Mouse (Mus musculus): ENCODE data around the gene 2610507B11Rik. TPM values are rescaled to one million over a fixed set of nuclear protein-coding genes. Genes with fewer than 3 reads are reported as not detected.

The 2610507B11Rik gene
- total RNA-seq, 4 experiments from 2014 or later, result 211 to 289 (median 233) TPM

GRCm38 (mm10) chr11:78337040-78337439 is 75.5 kb downstream of the 2610507B11Rik start:
- DNase-seq (ENCODE audit: low spot score in 2 of 2), result peak in 1 of 2 experiments; percentile 49

Other genes with a start within 250 kb of the 2610507B11Rik start
- gene Dhrs13, start 229.5 kb upstream of the 2610507B11Rik start, total RNA-seq (2022), result under 1 TPM; 0.63 to 0.99 (median 0.79) TPM
- gene Flot2, start 223.8 kb upstream of the 2610507B11Rik start, total RNA-seq (2022), result 10 to 100 TPM; 43.7 to 49.7 (median 48.6) TPM
- 10 to 100 TPM; 20.5 to 22.9 (median 22.6) TPM for gene Eral1, start 181.4 kb upstream of the 2610507B11Rik start, total RNA-seq (2022)
- 1 to 10 TPM; 5.6 to 7.8 (median 7.3) TPM for gene Fam222b, start 167.1 kb upstream of the 2610507B11Rik start, total RNA-seq (2022)
- 1 to 10 TPM; 2.9 to 3.5 (median 3.2) TPM for gene Traf4, start 96.2 kb upstream of the 2610507B11Rik start, total RNA-seq (2022)
- gene Nek8, start 85.1 kb upstream of the 2610507B11Rik start, total RNA-seq (2022), result under 1 TPM; 0.19 to 0.73 (median 0.50) TPM
- 1 to 10 TPM in 1 of 4 experiments, under 1 TPM in 3; 0.56 to 1.7 (median 0.64) TPM for gene Tlcd1, start 85.0 kb upstream of the 2610507B11Rik start, total RNA-seq (2022)
- 100 to 1,000 TPM; 671 to 835 (median 744) TPM for gene Rpl23a, start 78.2 kb upstream of the 2610507B11Rik start, total RNA-seq (2022)
- gene Rab34, start 73.3 kb upstream of the 2610507B11Rik start, total RNA-seq (2022), result 1 to 10 TPM; 1.6 to 5.5 (median 3.4) TPM
- gene Proca1, start 68.4 kb upstream of the 2610507B11Rik start, total RNA-seq (2022), result under 1 TPM; 0.34 to 0.88 (median 0.52) TPM
- gene Sdf2, start 16.0 kb upstream of the 2610507B11Rik start, total RNA-seq (2022), result 10 to 100 TPM; 46.6 to 51.5 (median 47.2) TPM
- gene Supt6, start 15.8 kb upstream of the 2610507B11Rik start, total RNA-seq (2022), result 10 to 100 TPM; 27.8 to 33.0 (median 31.7) TPM
- gene BC030499, start 29.1 kb downstream of the 2610507B11Rik start, total RNA-seq (2022), result under 1 TPM; 0.13 to 0.49 (median 0.16) TPM
- 1 to 10 TPM; 2.2 to 2.8 (median 2.6) TPM for gene Spag5, start 39.8 kb downstream of the 2610507B11Rik start, total RNA-seq (2022)
- 1 to 10 TPM; 1.5 to 2.2 (median 1.7) TPM for gene Aldoc, start 61.2 kb downstream of the 2610507B11Rik start, total RNA-seq (2022)
- 10 to 100 TPM; 19.1 to 25.1 (median 21.3) TPM for gene Pigs, start 66.7 kb downstream of the 2610507B11Rik start, total RNA-seq (2022)
- gene Unc119, start 81.7 kb downstream of the 2610507B11Rik start, total RNA-seq (2022), result 10 to 100 TPM in 1 of 4 experiments, 1 to 10 TPM in 3; 5.3 to 14.9 (median 8.4) TPM
- gene Foxn1, start 124.8 kb downstream of the 2610507B11Rik start, total RNA-seq (2022), result not detected
- not detected for gene Slc13a2, start 160.5 kb downstream of the 2610507B11Rik start, total RNA-seq (2022)
- under 1 TPM; 0.47 to 0.56 (median 0.50) TPM for gene Slc46a1, start 203.9 kb downstream of the 2610507B11Rik start, total RNA-seq (2022)
- under 1 TPM; 0.40 to 0.77 (median 0.49) TPM for gene Sarm1, start 236.0 kb downstream of the 2610507B11Rik start, total RNA-seq (2022)
- gene Vtn, start 237.3 kb downstream of the 2610507B11Rik start, total RNA-seq (2022), result 10 to 100 TPM in 1 of 4 experiments, 1 to 10 TPM in 3; 5.7 to 11.1 (median 6.7) TPM
- not detected for gene Sebox, start 241.7 kb downstream of the 2610507B11Rik start, total RNA-seq (2022)

Data from gastrocnemius, adult 8-10 months (tissue).